Mouse (Mus musculus) intestine, embryonic 14.5 days (tissue): ENCODE measurements at regions not wholly inside any gene's neighbourhood (a gene's known extent, or its start where the extent isn't known, plus 50 kb on each side); places are given as distances from the start of the nearest gene placed in this dataset.

Experiments used
- ATAC-seq: fragments of 200-750 bp; cut with Nextera tagmentation; replicated peaks from 2 replicates; pipeline ENCODE4 v1.8.0; 2017; ENCODE audit warnings: low read depth, moderate number of reproducible peaks, moderate TSS enrichment, moderate library complexity; ENCODE audit not compliant: low FRiP score, low TSS enrichment
- DNase-seq: peaks from one replicate; pipeline ENCODE4 v3.0.0-alpha.2; 2018; ENCODE audit warnings: low spot score
- H3K27ac ChIP-seq: fragments of 300-500 bp; sonication (generic); 2 replicates; pipeline ENCODE4 v1.5.1; 2014; ENCODE audit warnings: low read depth, mild to moderate bottlenecking, control low read depth
- H3K27me3 ChIP-seq: fragments of 300-500 bp; sonication (generic); replicated peaks from 2 replicates; pipeline ENCODE4 v1.6.1; 2014; ENCODE audit warnings: low read length, control low read depth; ENCODE audit not compliant: control insufficient read depth, insufficient read depth
- H3K36me3 ChIP-seq: fragments of 300-500 bp; sonication (generic); 2 replicates; pipeline ENCODE4 v1.6.1; 2014; ENCODE audit warnings: low read length, control low read depth; ENCODE audit not compliant: control insufficient read depth, insufficient read depth
- H3K4me1 ChIP-seq: fragments of 300-500 bp; sonication (generic); replicated peaks from 2 replicates; pipeline ENCODE4 v1.6.1; 2014; ENCODE audit warnings: low read length, control low read depth, mixed read lengths; ENCODE audit not compliant: control insufficient read depth, insufficient read depth
- H3K4me2 ChIP-seq: fragments of 300-500 bp; sonication (generic); 2 replicates; pipeline ENCODE4 v1.6.1; 2014; ENCODE audit warnings: low read length
- H3K4me3 ChIP-seq: fragments of 300-500 bp; sonication (generic); 2 replicates; pipeline ENCODE4 v1.5.1; 2014; ENCODE audit warnings: low read depth, low read length, control low read depth, mixed read lengths
- H3K9ac ChIP-seq: fragments of 300-500 bp; sonication (generic); 2 replicates; pipeline ENCODE4 v1.6.1; 2014; ENCODE audit warnings: mild to moderate bottlenecking, low read length
- H3K9me3 ChIP-seq: fragments of 300-500 bp; sonication (generic); 2 replicates; pipeline ENCODE4 v1.6.1; 2016; ENCODE audit warnings: low read length, control low read depth; ENCODE audit not compliant: control insufficient read depth
- WGBS: fragments of 180-500 bp; shearing (Covaris S2); extraction: QIAGEN DNeasy Blood & Tissue Kit; methylation state at CpG from one replicate; pipeline ENCODE4 v1.1.7; 2014; 5-methylcytosine and 5-hydroxymethylcytosine counted together

GRCm38 (mm10) chr15:7597335-7597734 is 199.1 kb upstream of the Egflam start:
- Histone ChIP-seq H3K9me3 (no peaks in the 10 kb centered on the region), H3K9ac (no peak overlapping the region), H3K27ac (no peak overlapping the region), H3K36me3 (no peaks in the 10 kb centered on the region), H3K27me3 (no peaks in the 10 kb centered on the region), H3K4me1 (no peaks in the 10 kb centered on the region), H3K4me2 (no peak overlapping the region), H3K4me3 (no peak overlapping the region)
- ATAC-seq: no peak
- WGBS: 84% methylated on average over 4 of the region's 4 CpGs
- no peak for DNase-seq

GRCm38 (mm10) chr15:7597805-7598204 is 199.6 kb upstream of the Egflam start:
- Histone ChIP-seq H3K9ac (no peak overlapping the region), H3K4me2 (no peak overlapping the region), H3K27ac (no peak overlapping the region)

GRCm38 (mm10) chr15:7601540-7601939 is 203.3 kb upstream of the Egflam start:
- no peak overlapping the region for H3K9ac ChIP-seq
- no peak overlapping the region for H3K27ac ChIP-seq
- ATAC-seq (no peak), DNase-seq (no peak)
- H3K36me3 ChIP-seq: no peaks in the 10 kb centered on the region
- H3K4me3 ChIP-seq: no peak overlapping the region
- no peaks in the 10 kb centered on the region for H3K9me3 ChIP-seq
- H3K4me1 ChIP-seq: no peaks in the 10 kb centered on the region
- H3K27me3 ChIP-seq: no peaks in the 10 kb centered on the region
- H3K4me2 ChIP-seq: no peak overlapping the region
- 84% methylated on average over 2 of the region's 2 CpGs for WGBS

More at GRCm38 (mm10) chr15:7597805-7598204, 199.6 kb upstream of the Egflam start:
- Histone ChIP-seq H3K4me1 (no peaks in the 10 kb centered on the region), H3K27me3 (no peaks in the 10 kb centered on the region), H3K4me3 (no peak overlapping the region), H3K9me3 (no peaks in the 10 kb centered on the region), H3K36me3 (no peaks in the 10 kb centered on the region)
- DNase-seq (no peak), ATAC-seq (no peak)

GRCm38 (mm10) chr15:7604847-7605246 is 205.8 kb upstream of the Gdnf start:
- ATAC-seq (0 out of 2 replicates have a peak, but pooled peaks have one; percentile 55), DNase-seq (no peak)
- H3K9ac ChIP-seq: no peak overlapping the region
- no peaks in the 10 kb centered on the region for H3K36me3 ChIP-seq
- no peaks in the 10 kb centered on the region for H3K4me1 ChIP-seq
- H3K27me3 ChIP-seq: no peaks in the 10 kb centered on the region
- WGBS: 75% methylated on average over 3 of the region's 3 CpGs
- H3K9me3 ChIP-seq: no peaks in the 10 kb centered on the region
- no peak overlapping the region for H3K27ac ChIP-seq
- no peak overlapping the region for H3K4me2 ChIP-seq
- H3K4me3 ChIP-seq: no peak overlapping the region

DNA sequence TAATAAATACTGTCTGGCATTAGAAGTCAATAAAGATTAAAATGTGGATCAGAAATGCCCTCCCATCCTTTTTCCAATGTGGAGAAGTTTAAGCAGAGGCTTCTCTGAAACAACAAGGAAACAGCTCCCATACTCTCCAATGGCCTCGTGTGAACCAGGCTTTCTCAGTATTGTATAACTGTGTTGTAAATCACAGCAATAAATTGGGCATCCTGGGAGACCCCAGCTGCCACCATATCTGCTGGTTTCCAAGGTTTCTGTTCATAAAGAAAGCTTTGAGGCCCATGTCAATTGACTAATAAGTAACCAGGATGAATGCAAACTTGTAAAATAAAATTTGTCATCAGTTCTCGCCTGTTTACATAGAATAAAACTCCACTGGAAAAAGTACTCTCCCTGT is 192.7 kb upstream of the Gdnf start:
- Histone ChIP-seq H3K4me3 (no peak overlapping the region), H3K9ac (no peak overlapping the region), H3K27ac (no peak overlapping the region), H3K9me3 (no peaks in the 10 kb centered on the region), H3K27me3 (no peaks in the 10 kb centered on the region), H3K4me1 (no peaks in the 10 kb centered on the region; the same call in 1 of the 2 replicates), H3K4me2 (no peak overlapping the region), H3K36me3 (no peaks in the 10 kb centered on the region)
- 41% methylated on average over 2 of the region's 2 CpGs for WGBS
- no peak for DNase-seq
- 0 out of 2 replicates have a peak, but pooled peaks have one; percentile 43 for ATAC-seq

DNA sequence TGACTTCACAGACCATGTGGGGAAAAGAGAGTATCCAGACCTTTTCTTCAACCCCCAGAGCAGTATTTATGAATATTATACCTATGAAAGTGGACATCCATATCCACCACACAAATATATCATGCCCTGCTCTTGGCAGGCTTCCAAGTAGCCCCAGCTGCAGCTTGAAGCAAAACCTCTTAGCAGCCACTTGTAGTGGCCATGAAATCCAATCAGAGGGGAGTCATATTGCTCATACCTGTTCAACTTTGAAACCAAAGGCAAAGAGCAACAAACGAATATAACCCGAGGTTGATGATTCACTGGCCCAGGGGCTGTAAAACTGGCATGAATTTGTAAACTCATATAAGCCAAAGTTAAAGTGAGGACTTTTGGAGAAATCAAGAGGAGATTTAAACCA is 187.6 kb upstream of the Gdnf start:
- H3K9me3 ChIP-seq: no peaks in the 10 kb centered on the region
- no peak overlapping the region for H3K4me2 ChIP-seq
- ATAC-seq (no peak), DNase-seq (no peak)
- no peaks in the 10 kb centered on the region for H3K27me3 ChIP-seq
- H3K36me3 ChIP-seq: no peaks in the 10 kb centered on the region
- no peak overlapping the region for H3K27ac ChIP-seq
- H3K9ac ChIP-seq: no peak overlapping the region
- WGBS: 29% methylated on average over 2 of the region's 2 CpGs
- no peaks in the 10 kb centered on the region for H3K4me1 ChIP-seq
- no peak overlapping the region for H3K4me3 ChIP-seq

- no peaks in the 10 kb centered on the region for H3K4me1 ChIP-seq
- H3K27me3 ChIP-seq: no peaks in the 10 kb centered on the region
- DNase-seq (no peak), ATAC-seq (no peak)
- no peak overlapping the region for H3K27ac ChIP-seq
- no peaks in the 10 kb centered on the region for H3K36me3 ChIP-seq
- H3K4me2 ChIP-seq: no peak overlapping the region
- H3K9me3 ChIP-seq: no peaks in the 10 kb centered on the region
- WGBS: 53% methylated on average over 6 of the region's 6 CpGs
- no peak overlapping the region for H3K4me3 ChIP-seq
- no peak overlapping the region for H3K9ac ChIP-seq
Measured at GRCm38 (mm10) chr15:7624689-7625472, 185.8 kb upstream of the Gdnf start.

DNA sequence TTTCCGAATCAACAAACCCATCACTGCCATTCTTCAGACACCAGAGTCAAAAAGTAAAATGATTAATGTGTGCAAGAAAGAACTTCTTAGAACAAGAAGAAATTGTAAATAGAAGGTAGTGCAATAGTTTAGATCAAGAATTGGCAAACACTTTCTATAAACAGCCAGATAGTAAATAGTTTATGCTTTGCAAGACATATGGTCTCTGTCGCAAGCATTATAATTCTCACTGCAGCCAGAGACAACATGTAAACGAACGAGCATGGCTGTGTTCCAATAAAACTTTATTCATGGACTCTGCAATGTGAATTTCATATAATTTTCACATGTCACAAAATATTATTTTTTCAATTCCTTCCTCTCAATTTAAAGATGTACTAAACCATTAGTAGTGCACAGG is 180.8 kb upstream of the Gdnf start:
- DNase-seq (no peak), ATAC-seq (no peak)
- H3K9me3 ChIP-seq: no peaks in the 10 kb centered on the region
- H3K4me1 ChIP-seq: 0 out of 2 replicates have a peak, but pooled peaks cover 4% of the 10 kb centered on the region
- no peak overlapping the region for H3K27ac ChIP-seq
- WGBS: 62% methylated on average over 4 of the region's 4 CpGs
- H3K4me3 ChIP-seq: no peak overlapping the region
- no peaks in the 10 kb centered on the region for H3K36me3 ChIP-seq
- no peaks in the 10 kb centered on the region for H3K27me3 ChIP-seq
- H3K9ac ChIP-seq: no peak overlapping the region
- H3K4me2 ChIP-seq: no peak overlapping the region

- H3K4me3 ChIP-seq: no peak overlapping the region
- H3K9ac ChIP-seq: no peak overlapping the region
- no peak overlapping the region for H3K4me2 ChIP-seq
- H3K36me3 ChIP-seq: no peaks in the 10 kb centered on the region
- ATAC-seq (0 out of 2 replicates have a peak, but pooled peaks have one; percentile 23), DNase-seq (no peak)
- peaks cover 4% of the 10 kb centered on the region; the same call in 1 of the 2 replicates for H3K4me1 ChIP-seq
- WGBS: 28% methylated on average over 8 of the region's 8 CpGs
- peak overlapping the region; percentile 36; the same call in 1 of the 2 replicates for H3K27ac ChIP-seq
- no peaks in the 10 kb centered on the region for H3K9me3 ChIP-seq
- no peaks in the 10 kb centered on the region for H3K27me3 ChIP-seq
Measured at GRCm38 (mm10) chr15:7635234-7635633, 175.4 kb upstream of the Gdnf start.
